Mouse (Mus musculus): ENCODE data around the gene Hist1h2bb. TPM values are rescaled to one million over a fixed set of nuclear protein-coding genes. Genes with fewer than 3 reads are reported as not detected.
"Not testable (repeated sequence)": the region's sequence is repeated elsewhere in the genome, so short reads cannot be mapped to it uniquely, and the experiment has no call there.

Hist1h2bb gene
- polyA plus RNA-seq, 1 experiment = 12.1 TPM

- no peak for TF ChIP-seq TAL1 (IDR thresholded peaks at IDR 0.05; ENCODE audit: low read length)
- no peak for TF ChIP-seq GATA1 (IDR thresholded peaks at IDR 0.05; ENCODE audit: low read length)
- Histone ChIP-seq H3K4me1 (ENCODE audit: control insufficient read depth) (peaks cover 14% of the 10 kb centered on the region), H3K9me3 (ENCODE audit: control insufficient read depth, low read length) (no peaks in the 10 kb centered on the region), H3K4me3 (replicated peaks) (no peak overlapping the region), H3K27me3 (ENCODE audit: control insufficient read depth) (peaks cover 24% of the 10 kb centered on the region), H3K36me3 (ENCODE audit: control insufficient read depth) (no peaks in the 10 kb centered on the region)
Measured at GRCm38 (mm10) chr13:23705751-23706356, 40.7 kb upstream of the Hist1h2bb start.

GRCm38 (mm10) chr13:23706771-23707170 lies 39.8 kb upstream of the Hist1h2bb start:
- H3K27me3 ChIP-seq (ENCODE audit: control insufficient read depth) = peaks cover 33% of the 10 kb centered on the region
- peaks cover 10% of the 10 kb centered on the region for H3K4me1 ChIP-seq (ENCODE audit: control insufficient read depth)
- TF ChIP-seq TAL1 (IDR thresholded peaks at IDR 0.05; ENCODE audit: low read length) (no peak), GATA1 (IDR thresholded peaks at IDR 0.05; ENCODE audit: low read length) (no peak)
- no peak overlapping the region for H3K4me3 ChIP-seq (replicated peaks)
- no peaks in the 10 kb centered on the region for H3K36me3 ChIP-seq (ENCODE audit: control insufficient read depth)
- no peaks in the 10 kb centered on the region for H3K9me3 ChIP-seq (ENCODE audit: control insufficient read depth, low read length)

- TF ChIP-seq GATA1 (IDR thresholded peaks at IDR 0.05; ENCODE audit: low read length) = no peak
- TF ChIP-seq TAL1 (IDR thresholded peaks at IDR 0.05; ENCODE audit: low read length) = no peak
- Histone ChIP-seq H3K27me3 (ENCODE audit: control insufficient read depth) (peaks cover 39% of the 10 kb centered on the region), H3K9me3 (ENCODE audit: control insufficient read depth, low read length) (no peaks in the 10 kb centered on the region)
Measured at GRCm38 (mm10) chr13:23708041-23708440, 38.5 kb upstream of the Hist1h2bb start.

GRCm38 (mm10) chr13:23708654-23709053 lies 37.9 kb upstream of the Hist1h2bb start:
- Histone ChIP-seq H3K27me3 (ENCODE audit: control insufficient read depth) (peaks cover 42% of the 10 kb centered on the region), H3K36me3 (ENCODE audit: control insufficient read depth) (no peaks in the 10 kb centered on the region), H3K4me3 (replicated peaks) (no peak overlapping the region), H3K9me3 (ENCODE audit: control insufficient read depth, low read length) (no peaks in the 10 kb centered on the region), H3K4me1 (ENCODE audit: control insufficient read depth) (peaks cover 7% of the 10 kb centered on the region)
- no peak for TF ChIP-seq GATA1 (IDR thresholded peaks at IDR 0.05; ENCODE audit: low read length)

More at GRCm38 (mm10) chr13:23708041-23708440, 38.5 kb upstream of the Hist1h2bb start:
- Histone ChIP-seq H3K36me3 (ENCODE audit: control insufficient read depth) (no peaks in the 10 kb centered on the region), H3K4me3 (replicated peaks) (no peak overlapping the region), H3K4me1 (ENCODE audit: control insufficient read depth) (peaks cover 10% of the 10 kb centered on the region)

GRCm38 (mm10) chr13:23709714-23710373 lies 36.7 kb upstream of the Hist1h2bb start:
- Histone ChIP-seq H3K36me3 (ENCODE audit: control insufficient read depth) (no peaks in the 10 kb centered on the region), H3K27me3 (ENCODE audit: control insufficient read depth) (peaks cover 45% of the 10 kb centered on the region), H3K4me3 (replicated peaks) (peak overlapping the region; percentile 58), H3K9me3 (ENCODE audit: control insufficient read depth, low read length) (no peaks in the 10 kb centered on the region), H3K4me1 (ENCODE audit: control insufficient read depth) (peaks cover 7% of the 10 kb centered on the region)
- TF ChIP-seq GATA1 (IDR thresholded peaks at IDR 0.05; ENCODE audit: low read length) (no peak), TAL1 (IDR thresholded peaks at IDR 0.05; ENCODE audit: low read length) (no peak)

- peak within 1 kb of the TSS; percentile 58 for H3K4me3 ChIP-seq (replicated peaks)
- TF ChIP-seq GATA1 (IDR thresholded peaks at IDR 0.05; ENCODE audit: low read length) = no peak
Measured at GRCm38 (mm10) chr13:23710374-23711089, 36.0 kb upstream of the Hist1h2bb start, which contains the start of gene Hfe. Hfe (minus strand) TSS chr13:23710854.

GRCm38 (mm10) chr13:23716261-23717042 lies 30.1 kb upstream of the Hist1h2bb start:
- no peak overlapping the region for H3K4me3 ChIP-seq (replicated peaks)
- peaks cover 15% of the 10 kb centered on the region for H3K27me3 ChIP-seq (ENCODE audit: control insufficient read depth)
- TF ChIP-seq GATA1 (IDR thresholded peaks at IDR 0.05; ENCODE audit: low read length) (no peak), TAL1 (IDR thresholded peaks at IDR 0.05; ENCODE audit: low read length) (no peak)
- H3K36me3 ChIP-seq (ENCODE audit: control insufficient read depth) = no peaks in the 10 kb centered on the region
- no peaks in the 10 kb centered on the region for H3K4me1 ChIP-seq (ENCODE audit: control insufficient read depth)
- H3K9me3 ChIP-seq (ENCODE audit: control insufficient read depth, low read length) = no peaks in the 10 kb centered on the region

More at GRCm38 (mm10) chr13:23710374-23711089, 36.0 kb upstream of the Hist1h2bb start, which contains the start of gene Hfe:
- peaks cover 45% of the 10 kb centered on the region for H3K27me3 ChIP-seq (ENCODE audit: control insufficient read depth)
- no peaks in the 10 kb centered on the region for H3K9me3 ChIP-seq (ENCODE audit: control insufficient read depth, low read length)
- H3K36me3 ChIP-seq (ENCODE audit: control insufficient read depth) = no peaks in the 10 kb centered on the region
- H3K4me1 ChIP-seq (ENCODE audit: control insufficient read depth) = peaks cover 7% of the 10 kb centered on the region

- Histone ChIP-seq H3K4me1 (ENCODE audit: control insufficient read depth) (no peaks in the 10 kb centered on the region), H3K4me3 (replicated peaks) (no peak overlapping the region), H3K9me3 (ENCODE audit: control insufficient read depth, low read length) (no peaks in the 10 kb centered on the region), H3K36me3 (ENCODE audit: control insufficient read depth) (no peaks in the 10 kb centered on the region), H3K27me3 (ENCODE audit: control insufficient read depth) (peaks cover 8% of the 10 kb centered on the region)
- no peak for TF ChIP-seq TAL1 (IDR thresholded peaks at IDR 0.05; ENCODE audit: low read length)
- no peak for TF ChIP-seq GATA1 (IDR thresholded peaks at IDR 0.05; ENCODE audit: low read length)
Measured at GRCm38 (mm10) chr13:23717176-23717575, 29.4 kb upstream of the Hist1h2bb start.

GRCm38 (mm10) chr13:23717593-23718245 lies 28.8 kb upstream of the Hist1h2bb start:
- not testable (repeated sequence) for H3K36me3 ChIP-seq (ENCODE audit: control insufficient read depth); H3K9me3 ChIP-seq (ENCODE audit: control insufficient read depth, low read length); H3K4me1 ChIP-seq (ENCODE audit: control insufficient read depth); H3K27me3 ChIP-seq (ENCODE audit: control insufficient read depth); H3K4me3 ChIP-seq (replicated peaks)

Data from erythroblast, embryonic 14.5 days (primary cell).